Mouse (Mus musculus) hematopoietic multipotent progenitor cell, adult 10-12 weeks (in vitro differentiated cells): ENCODE results near the gene Krt15. TPM values are rescaled to one million over a fixed set of nuclear protein-coding genes. Genes with fewer than 3 reads are reported as not detected.

ENCODE experiments used
- polyA plus RNA-seq: library from polyadenylated mRNA; stranded (reverse); fragments of >175 nt; gene quantifications from 2 replicates; pipeline ENCODE4 v1.2.3, GENCODE M21; 2012; ENCODE audit warnings: low replicate concordance

The Krt15 gene
- not detected in 2 replicates for polyA plus RNA-seq

GRCm38 (mm10) chr11:100135731-100136130 lies at the start of gene Krt15:
Gene Krt15 (minus strand): TSS chr11:100135928.

GRCm38 (mm10) chr11:100148615-100149330 lies 13.0 kb upstream of the Krt15 start, which contains the start of gene Krt19:
Gene Krt19 (minus strand): TSS chr11:100148665.

GRCm38 (mm10) chr11:100121466-100121865 lies 14.3 kb downstream of the Krt15 start, which contains the start of gene Krt13:
Gene Krt13 (minus strand): TSS chr11:100121566.

DNA sequence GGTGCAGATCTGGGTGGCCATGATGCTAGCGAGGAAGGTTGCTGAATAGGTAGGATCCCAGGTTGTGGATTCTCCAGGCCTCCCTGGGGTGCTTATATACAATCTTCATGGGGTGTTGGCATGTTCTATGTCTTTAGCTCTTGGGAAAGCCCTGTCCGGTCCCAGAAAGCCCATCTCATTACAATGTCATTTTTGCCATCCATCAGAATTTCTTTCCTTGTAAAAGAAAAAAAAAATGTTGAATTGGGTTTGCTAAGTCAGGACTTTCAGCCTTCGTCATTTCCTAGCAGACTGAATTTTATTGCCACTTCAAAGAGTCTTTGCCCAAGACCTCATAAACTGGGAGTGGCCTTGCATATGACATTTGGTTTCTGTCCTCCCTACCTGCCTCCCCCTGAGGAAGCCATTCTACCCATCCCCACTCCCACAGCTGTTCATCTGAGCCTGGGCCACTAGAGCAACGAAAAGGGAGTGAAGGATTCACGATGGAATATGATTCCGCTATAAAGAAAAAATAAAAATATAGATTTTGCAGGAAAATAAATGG lies 30.1 kb downstream of the Krt15 start, which contains the start of gene Krt36:
TSS of gene Krt36 (minus strand) at position 51 of the 547 bp plus-strand sequence.

GRCm38 (mm10) chr11:100096141-100096540 lies 39.6 kb downstream of the Krt15 start, which contains the start of gene Krt35:
Gene Krt35 (minus strand): TSS chr11:100096241.

DNA sequence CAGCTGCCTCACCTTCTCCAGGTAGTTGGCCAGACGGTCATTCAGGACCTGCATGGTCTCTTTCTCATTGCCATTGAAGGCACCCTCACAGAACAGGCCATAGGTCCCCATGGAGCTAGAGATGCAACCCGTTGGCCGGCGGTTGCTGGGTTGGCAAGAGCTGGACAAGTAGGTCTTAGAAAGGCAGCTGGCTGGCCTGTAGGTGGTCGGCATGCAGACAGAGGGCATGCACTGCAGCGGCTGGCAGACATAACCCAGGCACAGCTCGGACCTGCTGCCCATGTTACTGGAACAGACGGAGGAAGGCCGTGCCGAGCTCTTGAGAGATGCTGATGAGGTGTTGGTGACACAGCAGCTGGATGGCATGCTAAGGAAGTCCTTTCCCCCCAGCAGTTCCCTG lies 47.9 kb downstream of the Krt15 start, which contains the start of gene Krt32:
TSS of gene Krt32 (minus strand) at position 366 of the 400 bp plus-strand sequence.

Other genes with a start within 250 kb of the Krt15 start
- not detected in 2 replicates for gene Krtap31-1, start 228.0 kb downstream of the Krt15 start, polyA plus RNA-seq
- not detected in 2 replicates for gene Gm11565, start 221.2 kb downstream of the Krt15 start, polyA plus RNA-seq
- gene Krtap31-2, start 199.6 kb downstream of the Krt15 start, polyA plus RNA-seq, result not detected in 2 replicates
- not detected in 2 replicates for gene Krtap9-5, start 187.5 kb downstream of the Krt15 start, polyA plus RNA-seq
- not detected in 2 replicates for gene Krtap29-1, start 156.9 kb downstream of the Krt15 start, polyA plus RNA-seq
- not detected in 2 replicates for gene Krtap16-1, start 149.3 kb downstream of the Krt15 start, polyA plus RNA-seq
- gene Krtap17-1, start 141.9 kb downstream of the Krt15 start, polyA plus RNA-seq, result not detected in 2 replicates
- gene Krt33a, start 119.7 kb downstream of the Krt15 start, polyA plus RNA-seq, result not detected in 2 replicates
- gene Krt33b, start 106.1 kb downstream of the Krt15 start, polyA plus RNA-seq, result not detected in 2 replicates
- gene Krt34, start 94.4 kb downstream of the Krt15 start, polyA plus RNA-seq, result not detected in 2 replicates
- not detected in 2 replicates for gene Krt31, start 85.4 kb downstream of the Krt15 start, polyA plus RNA-seq
- not detected in 2 replicates for gene Krt32, start 47.7 kb downstream of the Krt15 start, polyA plus RNA-seq
- 0.13 TPM in 1 of 2 replicates, not detected in the other for gene Krt35, start 39.7 kb downstream of the Krt15 start, polyA plus RNA-seq
- gene Krt36, start 30.3 kb downstream of the Krt15 start, polyA plus RNA-seq, result not detected in 2 replicates
- 0.33 TPM in 1 of 2 replicates, not detected in the other for gene Krt13, start 14.4 kb downstream of the Krt15 start, polyA plus RNA-seq
- 0.12 and 0.14 TPM in 2 replicates for gene Krt19, start 12.7 kb upstream of the Krt15 start, polyA plus RNA-seq
- gene Krt9, start 57.3 kb upstream of the Krt15 start, polyA plus RNA-seq, result not detected in 2 replicates
- not detected in 2 replicates for gene Krt14, start 71.6 kb upstream of the Krt15 start, polyA plus RNA-seq
- not detected in 2 replicates for gene Krt16, start 113.0 kb upstream of the Krt15 start, polyA plus RNA-seq
- gene Krt17, start 125.1 kb upstream of the Krt15 start, polyA plus RNA-seq, result 0.10 and 0.14 TPM in 2 replicates
- gene Krt42, start 133.9 kb upstream of the Krt15 start, polyA plus RNA-seq, result not detected in 2 replicates
- gene Eif1, start 184.0 kb upstream of the Krt15 start, polyA plus RNA-seq, result 448 and 588 TPM in 2 replicates
- not detected in 2 replicates for gene Gast, start 198.5 kb upstream of the Krt15 start, polyA plus RNA-seq
- gene Hap1, start 220.2 kb upstream of the Krt15 start, polyA plus RNA-seq, result 15.8 and 23.4 TPM in 2 replicates